Mouse (Mus musculus) heart, postnatal 0 days (tissue): ENCODE results near the gene Nrgn.

ENCODE experiments used
- CTCF ChIP-seq: IDR thresholded peaks from 2 replicates; pipeline ENCODE4 v1.5.1; 2016; ENCODE audit warnings: antibody characterized with exemption, control low read depth, low read depth
- EP300 ChIP-seq: IDR thresholded peaks from 2 replicates; pipeline ENCODE4 v1.6.1; 2016; ENCODE audit warnings: antibody characterized with exemption, low read depth

DNA sequence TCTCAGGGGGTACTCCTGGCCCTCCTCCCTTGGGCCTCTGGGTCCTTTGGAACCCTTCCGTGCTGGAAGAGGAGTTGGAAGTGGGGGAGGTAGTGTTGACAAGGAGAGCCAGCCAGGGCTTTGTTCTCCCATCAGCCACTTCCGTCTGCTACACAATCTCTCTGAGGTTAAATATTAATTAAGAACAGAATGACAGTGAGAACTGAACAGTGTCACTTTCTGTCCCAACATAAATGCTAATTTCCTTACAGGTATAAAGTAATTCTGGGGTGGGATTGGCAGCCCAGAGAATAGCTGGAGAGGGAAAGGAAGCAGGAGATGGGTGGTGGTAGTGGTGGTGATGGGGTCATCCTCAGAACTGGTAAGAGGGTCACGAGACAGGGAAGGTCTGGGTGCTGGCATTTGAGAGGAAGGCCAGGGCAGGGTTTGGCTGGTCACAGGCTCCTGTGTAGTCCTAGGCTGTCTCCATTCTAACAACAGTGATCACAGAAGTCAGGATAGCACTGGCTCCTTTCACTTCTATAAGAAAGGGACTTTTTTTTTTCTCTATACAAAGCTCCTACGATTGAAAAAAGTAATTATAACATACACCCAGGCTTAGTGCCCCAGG, 16.0 kb upstream of the Nrgn start:
- TF ChIP-seq EP300 (no peak), CTCF (no peak)
